Mouse (Mus musculus) forelimb bud, embryonic 11.5 days (tissue): Measurements from ENCODE around the gene Atp1a2.
"Not testable (repeated sequence)": the region's sequence is repeated elsewhere in the genome, so short reads cannot be mapped to it uniquely, and the experiment has no call there.

Experiments used
- DNase-seq: peaks from one replicate; pipeline ENCODE4 v3.0.0-alpha.2; 2012; ENCODE audit warnings: low read depth, low spot score

Atp1a2 gene

GRCm38 (mm10) chr1:172273386-172273785 lies 24.5 kb downstream of the Atp1a2 start:
- DNase-seq, result no peak

GRCm38 (mm10) chr1:172271765-172272164 lies 26.1 kb downstream of the Atp1a2 start:
- DNase-seq, result no peak

- no peak for DNase-seq
These were observed 26.7 kb downstream of the Atp1a2 start for GRCm38 (mm10) chr1:172271208-172271607.

GRCm38 (mm10) chr1:172261477-172262078 lies 36.3 kb downstream of the Atp1a2 start, which contains the start of gene Igsf8:
Igsf8 (plus strand) TSS chr1:172261641.
- DNase-seq, result no peak

- DNase-seq, result no peak
These were observed 39.5 kb downstream of the Atp1a2 start, which contains the start of gene Atp1a4 for GRCm38 (mm10) chr1:172258314-172258713. Atp1a4 (minus strand) TSS chr1:172258414.

- DNase-seq, result peak; percentile 34
These were observed 50.2 kb downstream of the Atp1a2 start for GRCm38 (mm10) chr1:172247679-172248078.

- no peak for DNase-seq
These were observed 50.6 kb downstream of the Atp1a2 start for GRCm38 (mm10) chr1:172247216-172247615.

- DNase-seq, result not testable (repeated sequence)
These were observed 53.2 kb downstream of the Atp1a2 start for GRCm38 (mm10) chr1:172244645-172245044.

- no peak for DNase-seq
These were observed 54.2 kb downstream of the Atp1a2 start for GRCm38 (mm10) chr1:172243547-172244205.

GRCm38 (mm10) chr1:172242401-172242800 lies 55.5 kb downstream of the Atp1a2 start:
- DNase-seq, result no peak

- DNase-seq, result no peak
These were observed 56.7 kb downstream of the Atp1a2 start for GRCm38 (mm10) chr1:172240945-172241708.

- DNase-seq, result no peak
These were observed 68.6 kb downstream of the Atp1a2 start for GRCm38 (mm10) chr1:172229215-172229614.

- DNase-seq, result no peak
These were observed 69.7 kb downstream of the Atp1a2 start for GRCm38 (mm10) chr1:172228209-172228608.
